Mouse (Mus musculus): ENCODE results near the gene Cab39l. TPM values are rescaled to one million over a fixed set of nuclear protein-coding genes. Genes with fewer than 3 reads are reported as not detected.
A peak's percentile ranks its signal among the peaks of the same experiment; 100 is the strongest.
"Not testable (repeated sequence)": the region's sequence is repeated elsewhere in the genome, so short reads cannot be mapped to it uniquely, and the experiment has no call there.

Gene Cab39l
- 10 to 100 TPM; 18.0 to 20.2 TPM for total RNA-seq (2021)

- peak; percentile 83 to 86 for DNase-seq (ENCODE audit: extremely low spot score in 1 of 2, low spot score in 1 of 2)
Measured at GRCm38 (mm10) chr14:59440558-59441471, at the start of gene Cab39l, which contains the start of gene Setdb2. Gene Cab39l, plus strand, starts transcription at chr14:59440972. Gene Setdb2, minus strand, starts transcription at chr14:59440884.

GRCm38 (mm10) chr14:59395281-59395680, 45.5 kb upstream of the Cab39l start, which contains the start of gene Phf11c:
Gene Phf11c, minus strand, starts transcription at chr14:59395381.
- no peak for DNase-seq (ENCODE audit: extremely low spot score in 1 of 2, low spot score in 1 of 2)

- DNase-seq (ENCODE audit: extremely low spot score in 1 of 2, low spot score in 1 of 2): no peak
Measured at GRCm38 (mm10) chr14:59396999-59397398, 43.8 kb upstream of the Cab39l start.

- not testable (repeated sequence) for DNase-seq (ENCODE audit: extremely low spot score in 1 of 2, low spot score in 1 of 2)
Measured at GRCm38 (mm10) chr14:59414979-59415378, 25.8 kb upstream of the Cab39l start.

- no peak for DNase-seq (ENCODE audit: extremely low spot score in 1 of 2, low spot score in 1 of 2)
Measured at GRCm38 (mm10) chr14:59418171-59418570, 22.6 kb upstream of the Cab39l start.

GRCm38 (mm10) chr14:59422912-59423663, 17.7 kb upstream of the Cab39l start:
- no peak for DNase-seq (ENCODE audit: extremely low spot score in 1 of 2, low spot score in 1 of 2)

GRCm38 (mm10) chr14:59430556-59430955, 10.2 kb upstream of the Cab39l start:
- no peak for DNase-seq (ENCODE audit: extremely low spot score in 1 of 2, low spot score in 1 of 2)

- DNase-seq (ENCODE audit: extremely low spot score in 1 of 2, low spot score in 1 of 2): no peak
Measured at GRCm38 (mm10) chr14:59433902-59434301, 6.9 kb upstream of the Cab39l start.

GRCm38 (mm10) chr14:59435206-59435605, 5.6 kb upstream of the Cab39l start:
- DNase-seq (ENCODE audit: extremely low spot score in 1 of 2, low spot score in 1 of 2): no peak

- DNase-seq (ENCODE audit: extremely low spot score in 1 of 2, low spot score in 1 of 2): no peak
Measured at GRCm38 (mm10) chr14:59437398-59437797, 3.4 kb upstream of the Cab39l start.

GRCm38 (mm10) chr14:59438505-59438904, 2.3 kb upstream of the Cab39l start:
- no peak for DNase-seq (ENCODE audit: extremely low spot score in 1 of 2, low spot score in 1 of 2)

GRCm38 (mm10) chr14:59440039-59440438, 733 bp upstream of the Cab39l start:
- no peak for DNase-seq (ENCODE audit: extremely low spot score in 1 of 2, low spot score in 1 of 2)

GRCm38 (mm10) chr14:59441472-59441805, 667 bp downstream of the Cab39l start:
- DNase-seq (ENCODE audit: extremely low spot score in 1 of 2, low spot score in 1 of 2): no peak

GRCm38 (mm10) chr14:59445421-59445820, 4.6 kb downstream of the Cab39l start:
- DNase-seq (ENCODE audit: extremely low spot score in 1 of 2, low spot score in 1 of 2): no peak

GRCm38 (mm10) chr14:59447981-59448380, 7.2 kb downstream of the Cab39l start:
- DNase-seq (ENCODE audit: extremely low spot score in 1 of 2, low spot score in 1 of 2): no peak

- no peak for DNase-seq (ENCODE audit: extremely low spot score in 1 of 2, low spot score in 1 of 2)
Measured at GRCm38 (mm10) chr14:59466503-59466902, 25.7 kb downstream of the Cab39l start.

GRCm38 (mm10) chr14:59467798-59468197, 27.0 kb downstream of the Cab39l start:
- DNase-seq (ENCODE audit: extremely low spot score in 1 of 2, low spot score in 1 of 2): no peak

- no peak for DNase-seq (ENCODE audit: extremely low spot score in 1 of 2, low spot score in 1 of 2)
Measured at GRCm38 (mm10) chr14:59470781-59471180, 30.0 kb downstream of the Cab39l start.

GRCm38 (mm10) chr14:59478699-59479098, 37.9 kb downstream of the Cab39l start:
- DNase-seq (ENCODE audit: extremely low spot score in 1 of 2, low spot score in 1 of 2): no peak

GRCm38 (mm10) chr14:59485247-59485810, 44.6 kb downstream of the Cab39l start:
- DNase-seq (ENCODE audit: extremely low spot score in 1 of 2, low spot score in 1 of 2): no peak

GRCm38 (mm10) chr14:59492376-59492775, 51.6 kb downstream of the Cab39l start:
- no peak for DNase-seq (ENCODE audit: extremely low spot score in 1 of 2, low spot score in 1 of 2)

Data from layer of hippocampus, postnatal 25 days (tissue).